Mouse (Mus musculus): ENCODE data around the gene Apobec4. TPM values are rescaled to one million over a fixed set of nuclear protein-coding genes. Genes with fewer than 3 reads are reported as not detected.
"Not testable (repeated sequence)": the region's sequence is repeated elsewhere in the genome, so short reads cannot be mapped to it uniquely, and the experiment has no call there.

The Apobec4 gene
- polyA plus RNA-seq, 1 experiment from 2014 or later: not detected

- Histone ChIP-seq H3K36me3 (peaks cover 23% of the 10 kb centered on the region), H3K27me3 (peaks cover 8% of the 10 kb centered on the region; the same call in 1 of the 2 replicates), H3K27ac (peak overlapping the region; percentile 77), H3K9ac (peak overlapping the region; percentile 93), H3K4me3 (peak overlapping the region; percentile 99), H3K4me1 (peaks cover 17% of the 10 kb centered on the region), H3K4me2 (peak overlapping the region; percentile 96), H3K9me3 (no peaks in the 10 kb centered on the region)
- peak; percentile 29; the same call in 1 of the 2 replicates for ATAC-seq (ENCODE audit: insufficient number of reproducible peaks, insufficient read depth, low FRiP score, low TSS enrichment, low read depth)
- 1% methylated on average over 60 of the region's 60 CpGs for WGBS
These were observed 16.7 kb downstream of the Apobec4 start for GRCm38 (mm10) chr1:152766804-152767748.

- Histone ChIP-seq H3K4me3 (peak overlapping the region; percentile 99), H3K4me1 (peaks cover 17% of the 10 kb centered on the region), H3K9ac (no peak overlapping the region), H3K9me3 (no peaks in the 10 kb centered on the region), H3K36me3 (peaks cover 31% of the 10 kb centered on the region), H3K27me3 (peaks cover 8% of the 10 kb centered on the region; the same call in 1 of the 2 replicates), H3K27ac (no peak overlapping the region), H3K4me2 (peak overlapping the region; percentile 96)
- WGBS: 8% methylated on average over 5 of the region's 5 CpGs
- ATAC-seq (ENCODE audit: insufficient number of reproducible peaks, insufficient read depth, low FRiP score, low TSS enrichment, low read depth): no peak
These were observed 17.6 kb downstream of the Apobec4 start for GRCm38 (mm10) chr1:152767749-152768488.

- H3K36me3 ChIP-seq: peaks cover 59% of the 10 kb centered on the region
- H3K4me1 ChIP-seq: peaks cover 8% of the 10 kb centered on the region; the same call in 1 of the 2 replicates
- H3K9ac ChIP-seq: no peak overlapping the region
- WGBS: 81% methylated on average over 9 of the region's 9 CpGs
- H3K27me3 ChIP-seq: no peaks in the 10 kb centered on the region
- no peak for ATAC-seq (ENCODE audit: insufficient number of reproducible peaks, insufficient read depth, low FRiP score, low TSS enrichment, low read depth)
- H3K4me2 ChIP-seq: no peak overlapping the region
- H3K27ac ChIP-seq: no peak overlapping the region
- H3K4me3 ChIP-seq: no peak overlapping the region
- H3K9me3 ChIP-seq: no peaks in the 10 kb centered on the region
These were observed 20.7 kb downstream of the Apobec4 start for GRCm38 (mm10) chr1:152771016-152771415.

- not testable (repeated sequence) for H3K4me2 ChIP-seq; H3K27ac ChIP-seq; H3K9ac ChIP-seq; H3K4me1 ChIP-seq; H3K4me3 ChIP-seq; H3K27me3 ChIP-seq; ATAC-seq (ENCODE audit: insufficient number of reproducible peaks, insufficient read depth, low FRiP score, low TSS enrichment, low read depth); H3K9me3 ChIP-seq
- peaks cover 62% of the 10 kb centered on the region for H3K36me3 ChIP-seq
- WGBS: 93% methylated on average over 3 of the region's 3 CpGs
These were observed 24.2 kb downstream of the Apobec4 start for GRCm38 (mm10) chr1:152774601-152775000.

- WGBS: 36% methylated on average over 10 of the region's 10 CpGs
- no peak for ATAC-seq (ENCODE audit: insufficient number of reproducible peaks, insufficient read depth, low FRiP score, low TSS enrichment, low read depth)
- H3K4me3 ChIP-seq: no peak overlapping the region
These were observed 28.9 kb downstream of the Apobec4 start for GRCm38 (mm10) chr1:152779071-152779737.

GRCm38 (mm10) chr1:152784620-152785019, 34.3 kb downstream of the Apobec4 start:
- H3K4me2 ChIP-seq: no peak overlapping the region
- no peak for ATAC-seq (ENCODE audit: insufficient number of reproducible peaks, insufficient read depth, low FRiP score, low TSS enrichment, low read depth)
- H3K9ac ChIP-seq: no peak overlapping the region
- no peaks in the 10 kb centered on the region for H3K27me3 ChIP-seq
- H3K27ac ChIP-seq: no peak overlapping the region
- H3K4me1 ChIP-seq: no peaks in the 10 kb centered on the region
- no peaks in the 10 kb centered on the region for H3K9me3 ChIP-seq
- no peak overlapping the region for H3K4me3 ChIP-seq
- WGBS: 97% methylated on average over 8 of the region's 8 CpGs
- H3K36me3 ChIP-seq: no peaks in the 10 kb centered on the region

More at GRCm38 (mm10) chr1:152779071-152779737, 28.9 kb downstream of the Apobec4 start:
- no peaks in the 10 kb centered on the region for H3K4me1 ChIP-seq
- H3K9me3 ChIP-seq: no peaks in the 10 kb centered on the region
- H3K27me3 ChIP-seq: no peaks in the 10 kb centered on the region
- no peak overlapping the region for H3K27ac ChIP-seq
- peaks cover 24% of the 10 kb centered on the region for H3K36me3 ChIP-seq
- H3K4me2 ChIP-seq: no peak overlapping the region
- H3K9ac ChIP-seq: no peak overlapping the region

- H3K27me3 ChIP-seq; H3K27ac ChIP-seq; H3K9ac ChIP-seq; H3K4me3 ChIP-seq; H3K4me1 ChIP-seq; H3K4me2 ChIP-seq; H3K9me3 ChIP-seq; H3K36me3 ChIP-seq; ATAC-seq (ENCODE audit: insufficient number of reproducible peaks, insufficient read depth, low FRiP score, low TSS enrichment, low read depth): not testable (repeated sequence)
- WGBS: 85% methylated on average over 3 of the region's 3 CpGs
These were observed 35.1 kb downstream of the Apobec4 start for GRCm38 (mm10) chr1:152785446-152785845.

- Histone ChIP-seq H3K27ac (no peak overlapping the region), H3K9ac (no peak overlapping the region), H3K27me3 (no peaks in the 10 kb centered on the region), H3K4me2 (no peak overlapping the region), H3K9me3 (no peaks in the 10 kb centered on the region), H3K4me1 (peaks cover 5% of the 10 kb centered on the region; the same call in 1 of the 2 replicates), H3K36me3 (no peaks in the 10 kb centered on the region), H3K4me3 (no peak overlapping the region)
- 80% methylated on average over 4 of the region's 4 CpGs for WGBS
- no peak for ATAC-seq (ENCODE audit: insufficient number of reproducible peaks, insufficient read depth, low FRiP score, low TSS enrichment, low read depth)
These were observed 36.6 kb downstream of the Apobec4 start for GRCm38 (mm10) chr1:152786953-152787352.

- no peak overlapping the region for H3K4me3 ChIP-seq
- ATAC-seq (ENCODE audit: insufficient number of reproducible peaks, insufficient read depth, low FRiP score, low TSS enrichment, low read depth): no peak
- no peaks in the 10 kb centered on the region for H3K9me3 ChIP-seq
- WGBS: 22% methylated on average over 4 of the region's 4 CpGs
- H3K9ac ChIP-seq: no peak overlapping the region
- H3K4me2 ChIP-seq: no peak overlapping the region
- no peak overlapping the region for H3K27ac ChIP-seq
- H3K36me3 ChIP-seq: no peaks in the 10 kb centered on the region
- H3K27me3 ChIP-seq: no peaks in the 10 kb centered on the region
- peaks cover 13% of the 10 kb centered on the region for H3K4me1 ChIP-seq
These were observed 37.8 kb downstream of the Apobec4 start for GRCm38 (mm10) chr1:152788121-152788660.

- Histone ChIP-seq H3K27ac (no peak overlapping the region), H3K4me1 (peaks cover 13% of the 10 kb centered on the region), H3K4me3 (no peak overlapping the region), H3K27me3 (no peaks in the 10 kb centered on the region), H3K36me3 (no peaks in the 10 kb centered on the region), H3K4me2 (no peak overlapping the region; the same call in 1 of the 2 replicates), H3K9me3 (no peaks in the 10 kb centered on the region), H3K9ac (no peak overlapping the region)
- WGBS: 28% methylated on average over 12 of the region's 12 CpGs
- peak; percentile 43; the same call in 1 of the 2 replicates for ATAC-seq (ENCODE audit: insufficient number of reproducible peaks, insufficient read depth, low FRiP score, low TSS enrichment, low read depth)
These were observed 39.9 kb downstream of the Apobec4 start for GRCm38 (mm10) chr1:152790254-152790653.

- Histone ChIP-seq H3K4me2 (no peak overlapping the region; the same call in 1 of the 2 replicates), H3K27ac (no peak overlapping the region), H3K9me3 (no peaks in the 10 kb centered on the region), H3K36me3 (no peaks in the 10 kb centered on the region), H3K4me1 (peaks cover 13% of the 10 kb centered on the region), H3K27me3 (no peaks in the 10 kb centered on the region), H3K9ac (no peak overlapping the region), H3K4me3 (no peak overlapping the region)
- no peak for ATAC-seq (ENCODE audit: insufficient number of reproducible peaks, insufficient read depth, low FRiP score, low TSS enrichment, low read depth)
- WGBS: 26% methylated on average over 6 of the region's 6 CpGs
These were observed 40.5 kb downstream of the Apobec4 start for GRCm38 (mm10) chr1:152790821-152791220.

Measured in embryonic facial prominence, embryonic 13.5 days (tissue).